Mouse (Mus musculus) ES-Bruce4 (cell line): ENCODE measurements around the gene Wdr6. TPM values are rescaled to one million over a fixed set of nuclear protein-coding genes. Genes with fewer than 3 reads are reported as not detected.
"Not testable (repeated sequence)": the region's sequence is repeated elsewhere in the genome, so short reads cannot be mapped to it uniquely, and the experiment has no call there.

Experiments used
- H3K27ac ChIP-seq: 2 replicates; pipeline ENCODE4 v1.5.1; 2012; ENCODE audit warnings: low read length, inconsistent platforms; ENCODE audit not compliant: insufficient read depth
- H3K27me3 ChIP-seq: 2 replicates; pipeline ENCODE4 v1.6.1; 2012; ENCODE audit warnings: mild to moderate bottlenecking, low read length, inconsistent platforms; ENCODE audit not compliant: control insufficient read depth, poor library complexity, insufficient read depth, severe bottlenecking
- H3K36me3 ChIP-seq: 2 replicates; pipeline ENCODE4 v1.6.1; 2012; ENCODE audit warnings: inconsistent platforms, mild to moderate bottlenecking, low read length, moderate library complexity; ENCODE audit not compliant: control insufficient read depth, poor library complexity, insufficient read depth, severe bottlenecking
- H3K4me1 ChIP-seq: one replicate; pipeline ENCODE4 v1.8.1; 2011; ENCODE audit warnings: low read length; ENCODE audit not compliant: control insufficient read depth, insufficient read depth
- H3K4me3 ChIP-seq: 2 replicates; pipeline ENCODE4 v1.5.1; 2011; ENCODE audit warnings: low read depth, mild to moderate bottlenecking, low read length
- H3K9ac ChIP-seq: 2 replicates; pipeline ENCODE4 v1.6.1; 2012; ENCODE audit warnings: low read depth, mild to moderate bottlenecking, inconsistent platforms; ENCODE audit not compliant: poor library complexity, severe bottlenecking
- H3K9me3 ChIP-seq: replicated peaks from 2 replicates; pipeline ENCODE4 v1.6.1; 2012; ENCODE audit warnings: mild to moderate bottlenecking, low read length, inconsistent platforms; ENCODE audit not compliant: control insufficient read depth, poor library complexity, insufficient read depth, severe bottlenecking
- CTCF ChIP-seq: IDR thresholded peaks from one replicate; pipeline ENCODE4 v1.8.1; 2011; ENCODE audit warnings: low read depth, low read length
- EP300 ChIP-seq: IDR thresholded peaks from 2 replicates; pipeline ENCODE4 v1.6.1; 2011; ENCODE audit warnings: low read depth, low read length; ENCODE audit not compliant: insufficient read depth
- POLR2A ChIP-seq: IDR thresholded peaks from one replicate; pipeline ENCODE4 v1.8.1; 2011; ENCODE audit warnings: low read length; ENCODE audit not compliant: insufficient read depth
- polyA plus RNA-seq: library from polyadenylated mRNA; stranded (reverse); fragments of >200 nt; gene quantifications from 2 replicates; pipeline ENCODE4 v1.2.4, GENCODE M21; 2011; ENCODE audit warnings: low read depth; ENCODE audit not compliant: missing spikeins, insufficient read depth, insufficient read length

Wdr6 gene
- 24.6 and 24.7 TPM in 2 replicates for polyA plus RNA-seq

GRCm38 (mm10) chr9:108578545-108579343 is at the start of gene Wdr6:
Wdr6 (minus strand) TSS chr9:108578739.
- H3K27ac ChIP-seq: peak within 1 kb of the TSS; percentile 54
- peak within 1 kb of the TSS; percentile 93 for H3K4me3 ChIP-seq
- no peaks in the 10 kb centered on the region for H3K9me3 ChIP-seq
- H3K9ac ChIP-seq: peak within 1 kb of the TSS; percentile 80
- TF ChIP-seq EP300 (0 out of 2 replicates have a peak, but pooled peaks have one; percentile 34), POLR2A (peak; percentile 29), CTCF (no peak)
- no peaks in the 10 kb centered on the region for H3K27me3 ChIP-seq
- H3K36me3 ChIP-seq: no peaks in the 10 kb centered on the region
- H3K4me1 ChIP-seq: peaks cover 11% of the 10 kb centered on the region

GRCm38 (mm10) chr9:108628141-108628540 is 49.6 kb upstream of the Wdr6 start:
- Histone ChIP-seq H3K4me1 (no peaks in the 10 kb centered on the region), H3K27ac (no peak overlapping the region), H3K27me3 (no peaks in the 10 kb centered on the region), H3K4me3 (no peak overlapping the region), H3K9me3 (no peaks in the 10 kb centered on the region), H3K36me3 (peaks cover 35% of the 10 kb centered on the region), H3K9ac (no peak overlapping the region)
- TF ChIP-seq CTCF (no peak), POLR2A (no peak), EP300 (no peak)

- H3K27ac ChIP-seq: no peak overlapping the region
- TF ChIP-seq CTCF (no peak), EP300 (no peak), POLR2A (no peak)
- no peak overlapping the region for H3K4me3 ChIP-seq
- H3K27me3 ChIP-seq: no peaks in the 10 kb centered on the region
- H3K9me3 ChIP-seq: no peaks in the 10 kb centered on the region
- peaks cover 32% of the 10 kb centered on the region for H3K36me3 ChIP-seq
- no peaks in the 10 kb centered on the region for H3K4me1 ChIP-seq
- H3K9ac ChIP-seq: no peak overlapping the region
Observed at GRCm38 (mm10) chr9:108626498-108626897, 48.0 kb upstream of the Wdr6 start.

- Histone ChIP-seq H3K4me1 (no peaks in the 10 kb centered on the region), H3K27me3 (no peaks in the 10 kb centered on the region), H3K36me3 (peaks cover 73% of the 10 kb centered on the region), H3K27ac (no peak overlapping the region), H3K9me3 (no peaks in the 10 kb centered on the region), H3K9ac (no peak overlapping the region), H3K4me3 (no peak overlapping the region)
- TF ChIP-seq EP300 (no peak), POLR2A (no peak), CTCF (no peak)
Observed at GRCm38 (mm10) chr9:108617301-108617700, 38.8 kb upstream of the Wdr6 start.

GRCm38 (mm10) chr9:108611488-108611887 is 32.9 kb upstream of the Wdr6 start:
- Histone ChIP-seq H3K4me1 (no peaks in the 10 kb centered on the region), H3K27me3 (no peaks in the 10 kb centered on the region), H3K9ac (no peak overlapping the region), H3K4me3 (no peak overlapping the region), H3K27ac (no peak overlapping the region), H3K36me3 (peaks cover 91% of the 10 kb centered on the region), H3K9me3 (no peaks in the 10 kb centered on the region)
- no peak for TF ChIP-seq POLR2A
- no peak for TF ChIP-seq CTCF
- TF ChIP-seq EP300: no peak

- no peaks in the 10 kb centered on the region for H3K27me3 ChIP-seq
- H3K9me3 ChIP-seq: no peaks in the 10 kb centered on the region
- H3K9ac ChIP-seq: no peak overlapping the region
- peaks cover 3% of the 10 kb centered on the region for H3K4me1 ChIP-seq
- no peak for TF ChIP-seq POLR2A
- TF ChIP-seq CTCF: no peak
- no peak for TF ChIP-seq EP300
- no peak overlapping the region for H3K27ac ChIP-seq
- no peak overlapping the region for H3K4me3 ChIP-seq
- peaks cover 76% of the 10 kb centered on the region for H3K36me3 ChIP-seq
Observed at GRCm38 (mm10) chr9:108608889-108609288, 30.4 kb upstream of the Wdr6 start.

- not testable (repeated sequence) for H3K4me3 ChIP-seq, H3K9ac ChIP-seq, H3K9me3 ChIP-seq, H3K4me1 ChIP-seq, H3K27ac ChIP-seq, H3K27me3 ChIP-seq
- peaks cover 75% of the 10 kb centered on the region for H3K36me3 ChIP-seq
Observed at GRCm38 (mm10) chr9:108607929-108608328, 29.4 kb upstream of the Wdr6 start.
